Mouse (Mus musculus) G1E (cell line): ENCODE measurements around the gene Shkbp1.

Source experiments
- CTCF ChIP-seq: IDR thresholded peaks from 2 replicates; pipeline ENCODE4 v1.5.1; 2012; ENCODE audit warnings: low read depth, low read length, inconsistent platforms, mixed read lengths
- POLR2AphosphoS5 ChIP-seq: IDR thresholded peaks from 2 replicates; pipeline ENCODE4 v1.6.1; 2012; ENCODE audit warnings: low read depth, low read length, inconsistent platforms; ENCODE audit not compliant: insufficient replicate concordance

- TF ChIP-seq CTCF (no peak), POLR2AphosphoS5 (no peak)
These were observed 24.9 kb downstream of the Shkbp1 start for GRCm38 (mm10) chr7:27330709-27331540.
